Mouse (Mus musculus) MEL (cell line): ENCODE results near the gene Jmjd7. TPM values are rescaled to one million over a fixed set of nuclear protein-coding genes. Genes with fewer than 3 reads are reported as not detected.

ENCODE experiments used
- DNase-seq: peaks from one replicate; pipeline ENCODE4 v3.0.0; 2011; ENCODE audit warnings: low read depth, low spot score
- H3K27ac ChIP-seq: 2 replicates; pipeline ENCODE4 v1.5.1; 2012; ENCODE audit warnings: low read depth, mild to moderate bottlenecking, control low read depth, low read length, moderate library complexity; ENCODE audit not compliant: control insufficient read depth
- H3K27me3 ChIP-seq, 2 experiments: fragments of 150-350 bp in 1 of 2; sonication (generic) in 1 of 2; 2 replicates each; pipeline ENCODE4 v1.6.1; 2012; ENCODE audit warnings: low read length in 2 of 2, mild to moderate bottlenecking in 2 of 2, improper control_type of control experiment in 1 of 2, moderate library complexity in 1 of 2; ENCODE audit not compliant: insufficient read depth in 2 of 2, control insufficient read depth in 1 of 2
- H3K36me3 ChIP-seq, 2 experiments: 2 replicates each; pipeline ENCODE4 v1.6.1; 2012 to 2014; ENCODE audit warnings: low read length in 2 of 2, improper control_type of control experiment in 1 of 2, inconsistent platforms in 1 of 2, mild to moderate bottlenecking in 1 of 2; ENCODE audit not compliant: insufficient read depth in 2 of 2, control insufficient read depth in 1 of 2
- H3K4me1 ChIP-seq, 2 experiments: fragments of 150-350 bp in 1 of 2; sonication (generic) in 1 of 2; 2 replicates each; pipeline ENCODE4 v1.6.1; 2012; ENCODE audit warnings: low read length in 2 of 2, improper control_type of control experiment in 1 of 2, mild to moderate bottlenecking in 1 of 2; ENCODE audit not compliant: insufficient read depth in 2 of 2, control insufficient read depth in 1 of 2
- H3K4me3 ChIP-seq, 2 experiments: fragments of 150-350 bp in 1 of 2; sonication (generic) in 1 of 2; 2 replicates each; pipeline ENCODE4 v1.5.1; 2012; ENCODE audit warnings: low read depth in 2 of 2, low read length in 2 of 2, mild to moderate bottlenecking in 2 of 2, moderate library complexity in 2 of 2, control low read depth in 1 of 2, improper control_type of control experiment in 1 of 2; ENCODE audit not compliant: control insufficient read depth in 1 of 2, insufficient read depth in 1 of 2
- H3K79me2 ChIP-seq: 2 replicates; pipeline ENCODE4 v1.6.1; 2012; ENCODE audit warnings: mild to moderate bottlenecking, low read length, moderate library complexity; ENCODE audit not compliant: control insufficient read depth, poor library complexity, insufficient read depth
- H3K9ac ChIP-seq: 2 replicates; pipeline ENCODE4 v1.6.1; 2012; ENCODE audit warnings: low read depth, mild to moderate bottlenecking, control low read depth, low read length, moderate library complexity; ENCODE audit not compliant: control insufficient read depth, poor library complexity, severe bottlenecking
- H3K9me3 ChIP-seq: fragments of 150-350 bp; sonication (generic); replicated peaks from 2 replicates; pipeline ENCODE4 v1.6.1; 2012; ENCODE audit warnings: mild to moderate bottlenecking, low read length, improper control_type of control experiment, moderate library complexity; ENCODE audit not compliant: insufficient read depth
- BHLHE40 ChIP-seq: IDR thresholded peaks from 2 replicates; pipeline ENCODE4 v1.6.1; 2012; ENCODE audit warnings: low read depth, mild to moderate bottlenecking, inconsistent platforms, low read length, improper control_type of control experiment, borderline replicate concordance
- CHD1 ChIP-seq: IDR thresholded peaks from 2 replicates; pipeline ENCODE4 v1.6.1; 2012; ENCODE audit warnings: low read depth, mild to moderate bottlenecking, inconsistent platforms, low read length, improper control_type of control experiment
- CHD2 ChIP-seq: IDR thresholded peaks from 2 replicates; pipeline ENCODE4 v1.6.1; 2011; ENCODE audit warnings: low read length, improper control_type of control experiment
- CTCF ChIP-seq, 3 experiments: IDR thresholded peaks in 2 of 3; conservative IDR thresholded peaks in 1 of 3; 2 replicates each; pipeline ENCODE4 v1.5.1; 2011 to 2012; ENCODE audit warnings: low read length in 3 of 3, low read depth in 2 of 3, mild to moderate bottlenecking in 2 of 3, improper control_type of control experiment in 1 of 3, inconsistent platforms in 1 of 3, mixed read lengths in 1 of 3, moderate library complexity in 1 of 3; ENCODE audit not compliant: control insufficient read depth in 1 of 3, insufficient read depth in 1 of 3, poor library complexity in 1 of 3, severe bottlenecking in 1 of 3
- E2F4 ChIP-seq: IDR thresholded peaks from 2 replicates; pipeline ENCODE4 v1.6.1; 2011; ENCODE audit warnings: low read depth, low read length, improper control_type of control experiment, borderline replicate concordance
- EP300 ChIP-seq, 2 experiments: IDR thresholded peaks; 2 replicates each; pipeline ENCODE4 v1.6.1; 2011; ENCODE audit warnings: improper control_type of control experiment in 2 of 2, low read length in 2 of 2, low read depth in 1 of 2, mild to moderate bottlenecking in 1 of 2
- ETS1 ChIP-seq: IDR thresholded peaks from 2 replicates; pipeline ENCODE4 v1.6.1; 2012; ENCODE audit warnings: low read depth, mild to moderate bottlenecking, inconsistent platforms, low read length, improper control_type of control experiment, moderate library complexity
- GATA1 ChIP-seq: IDR thresholded peaks from 2 replicates; pipeline ENCODE4 v1.6.1; 2011; ENCODE audit warnings: low read depth, low read length, improper control_type of control experiment
- JUND ChIP-seq: IDR thresholded peaks from 2 replicates; pipeline ENCODE4 v1.6.1; 2011; ENCODE audit warnings: low read depth, mild to moderate bottlenecking, improper control_type of control experiment, low read length
- MAX ChIP-seq: IDR thresholded peaks from 2 replicates; pipeline ENCODE4 v1.6.1; 2011; ENCODE audit warnings: low read length, improper control_type of control experiment
- MEF2A ChIP-seq: IDR thresholded peaks from 2 replicates; pipeline ENCODE4 v1.6.1; 2014; ENCODE audit warnings: low read depth, mild to moderate bottlenecking, inconsistent platforms, low read length, improper control_type of control experiment; ENCODE audit not compliant: poor library complexity, insufficient replicate concordance, severe bottlenecking; ENCODE audit errors: extremely low read depth
- MYB ChIP-seq: IDR thresholded peaks from 2 replicates; pipeline ENCODE4 v1.6.1; 2011; ENCODE audit warnings: mild to moderate bottlenecking, low read depth, low read length, improper control_type of control experiment
- NELFE ChIP-seq: IDR thresholded peaks from 2 replicates; pipeline ENCODE4 v1.6.1; 2011; ENCODE audit warnings: low read depth, low read length, improper control_type of control experiment
- NRF1 ChIP-seq: IDR thresholded peaks from 2 replicates; pipeline ENCODE4 v1.6.1; 2014; ENCODE audit warnings: low read depth, mild to moderate bottlenecking, inconsistent platforms, low read length, improper control_type of control experiment, moderate library complexity; ENCODE audit not compliant: poor library complexity, insufficient read depth, severe bottlenecking
- POLR2A ChIP-seq, 2 experiments: IDR thresholded peaks; 2 replicates each; pipeline ENCODE4 v1.6.1; 2011 to 2012; ENCODE audit warnings: low read length in 2 of 2, mild to moderate bottlenecking in 2 of 2, control low read depth in 1 of 2, improper control_type of control experiment in 1 of 2, low read depth in 1 of 2, moderate library complexity in 1 of 2; ENCODE audit not compliant: control insufficient read depth in 1 of 2, insufficient read depth in 1 of 2, poor library complexity in 1 of 2
- POLR2AphosphoS2 ChIP-seq: IDR thresholded peaks from 2 replicates; pipeline ENCODE4 v1.6.1; 2011; ENCODE audit warnings: low read length, improper control_type of control experiment
- POLR2AphosphoS5 ChIP-seq: IDR thresholded peaks from 2 replicates; pipeline ENCODE4 v1.6.1; 2012; ENCODE audit warnings: low read depth, borderline replicate concordance, mild to moderate bottlenecking, inconsistent platforms, low read length, moderate library complexity, mixed read lengths
- SIN3A ChIP-seq: IDR thresholded peaks from 2 replicates; pipeline ENCODE4 v1.6.1; 2012; ENCODE audit warnings: low read length, improper control_type of control experiment, inconsistent platforms
- SMC3 ChIP-seq: IDR thresholded peaks from 2 replicates; pipeline ENCODE4 v1.6.1; 2011; ENCODE audit warnings: low read depth, low read length, improper control_type of control experiment
- TAL1 ChIP-seq: IDR thresholded peaks from 2 replicates; pipeline ENCODE4 v1.6.1; 2012; ENCODE audit warnings: mild to moderate bottlenecking, inconsistent platforms, low read length, moderate library complexity, mixed read lengths
- TBP ChIP-seq: IDR thresholded peaks from 2 replicates; pipeline ENCODE4 v1.8.0; 2011; ENCODE audit warnings: low read depth, low read length, improper control_type of control experiment
- TCF12 ChIP-seq: IDR thresholded peaks from 2 replicates; pipeline ENCODE4 v1.6.1; 2014; ENCODE audit warnings: low read depth, mild to moderate bottlenecking, inconsistent platforms, low read length, improper control_type of control experiment, moderate library complexity
- UBTF ChIP-seq: IDR thresholded peaks from 2 replicates; pipeline ENCODE4 v1.6.1; 2012; ENCODE audit warnings: low read depth, mild to moderate bottlenecking, inconsistent platforms, low read length, improper control_type of control experiment, moderate library complexity, borderline replicate concordance; ENCODE audit not compliant: insufficient read depth
- USF1 ChIP-seq: IDR thresholded peaks from 2 replicates; pipeline ENCODE4 v1.6.1; 2014; ENCODE audit warnings: low read depth, mild to moderate bottlenecking, inconsistent platforms, low read length, improper control_type of control experiment, moderate library complexity
- ZC3H11A ChIP-seq: IDR thresholded peaks from 2 replicates; pipeline ENCODE4 v1.6.1; 2012; ENCODE audit warnings: low read depth, mild to moderate bottlenecking, inconsistent platforms, low read length, improper control_type of control experiment
- ZKSCAN1 ChIP-seq: IDR thresholded peaks from 2 replicates; pipeline ENCODE4 v1.6.1; 2012; ENCODE audit warnings: low read depth, mild to moderate bottlenecking, inconsistent platforms, low read length, improper control_type of control experiment, moderate library complexity
- ZMIZ1 ChIP-seq: IDR thresholded peaks from 2 replicates; pipeline ENCODE4 v1.6.1; 2012; ENCODE audit warnings: low read depth, mild to moderate bottlenecking, inconsistent platforms, low read length, improper control_type of control experiment, moderate library complexity
- ZNF384 ChIP-seq: IDR thresholded peaks from 2 replicates; pipeline ENCODE4 v1.6.1; 2012; ENCODE audit warnings: low read depth, mild to moderate bottlenecking, inconsistent platforms, low read length, improper control_type of control experiment
- polyA plus RNA-seq, 2 experiments: library from polyadenylated mRNA; stranded (reverse) in 1 of 2; unstranded in 1 of 2; fragments of >175 nt in 1 of 2; fragments of >200 nt in 1 of 2; gene quantifications; 2 replicates each; pipeline versions ENCODE4 v1.2.1 to v1.2.4; 2012; ENCODE audit warnings: low replicate concordance in 2 of 2, low read depth in 1 of 2; ENCODE audit not compliant: insufficient read length in 2 of 2, insufficient read depth in 1 of 2, missing spikeins in 1 of 2
- total RNA-seq: library from RNA; depleted of rRNA; stranded (reverse); fragments of 300-350 nt; gene quantifications from 2 replicates; pipeline ENCODE4 v1.2.3, GENCODE M21; 2012

The Jmjd7 gene
- total and polyA plus RNA-seq, 3 experiments: 4.2 to 12.0 TPM; not detected in 1

- Histone ChIP-seq H3K79me2 (no peaks in the 10 kb centered on the region), H3K27ac (no peak overlapping the region), H3K4me1 (no peaks in the 10 kb centered on the region), H3K36me3 (no peaks in the 10 kb centered on the region), H3K27me3 (no peaks in the 10 kb centered on the region; a peak in 1 of 4 replicates), H3K9ac (no peak overlapping the region), H3K9me3 (no peaks in the 10 kb centered on the region), H3K4me3 (no peak overlapping the region)
- DNase-seq: peak; percentile 31
- TF ChIP-seq NRF1 (no peak), CTCF (IDR thresholded peaks at IDR 0.05 in 2 of 3, conservative IDR thresholded peaks at IDR 0.05 in 1 of 3; ENCODE audit: control insufficient read depth in 1 of 3, insufficient read depth in 1 of 3, low read depth in 2 of 3, low read length in 3 of 3, poor library complexity in 1 of 3, severe bottlenecking in 1 of 3) (peak; percentile 9 to 49 (median 23); a peak in 3 of 6 replicates), SMC3 (peak; percentile 11; the same call in 1 of the 2 replicates), TCF12 (no peak), BHLHE40 (no peak), UBTF (no peak), POLR2AphosphoS2 (no peak), TBP (no peak), ZKSCAN1 (no peak), EP300 (IDR thresholded peaks at IDR 0.05; ENCODE audit: low read depth in 1 of 2, low read length in 2 of 2) (no peak), ZNF384 (no peak), E2F4 (no peak), ZMIZ1 (no peak), USF1 (no peak), ZC3H11A (no peak), NELFE (no peak), POLR2AphosphoS5 (no peak)
These were observed 37.4 kb downstream of the Jmjd7 start for GRCm38 (mm10) chr2:120064639-120065038.

- no peak overlapping the region for H3K27ac ChIP-seq
- H3K4me1 ChIP-seq: no peaks in the 10 kb centered on the region
- TF ChIP-seq MYB: no peak
- TF ChIP-seq TAL1: no peak
- TF ChIP-seq ETS1: no peak
- no peak for TF ChIP-seq CHD1
- no peak for TF ChIP-seq BHLHE40
- TF ChIP-seq ZC3H11A: no peak
- no peak for TF ChIP-seq JUND
- no peak for TF ChIP-seq CHD2
- no peak for TF ChIP-seq E2F4
- TF ChIP-seq MAX: no peak
- no peak for TF ChIP-seq ZKSCAN1
- TF ChIP-seq CTCF (IDR thresholded peaks at IDR 0.05 in 2 of 3, conservative IDR thresholded peaks at IDR 0.05 in 1 of 3; ENCODE audit: control insufficient read depth in 1 of 3, insufficient read depth in 1 of 3, low read depth in 2 of 3, low read length in 3 of 3, poor library complexity in 1 of 3, severe bottlenecking in 1 of 3): no peak
- TF ChIP-seq SIN3A: no peak
- no peak for TF ChIP-seq SMC3
- TF ChIP-seq GATA1: no peak
- no peak for TF ChIP-seq MEF2A
- TF ChIP-seq POLR2A (IDR thresholded peaks at IDR 0.05; ENCODE audit: control insufficient read depth in 1 of 2, insufficient read depth in 1 of 2, low read depth in 1 of 2, low read length in 2 of 2, poor library complexity in 1 of 2): no peak
- TF ChIP-seq ZMIZ1: no peak
- H3K9ac ChIP-seq: no peak overlapping the region
- H3K27me3 ChIP-seq: no peaks in the 10 kb centered on the region; a peak in 1 of 4 replicates
- H3K9me3 ChIP-seq: no peaks in the 10 kb centered on the region
- DNase-seq: no peak
- no peak overlapping the region for H3K4me3 ChIP-seq
- no peaks in the 10 kb centered on the region for H3K36me3 ChIP-seq
- H3K79me2 ChIP-seq: no peaks in the 10 kb centered on the region
These were observed 38.0 kb downstream of the Jmjd7 start for GRCm38 (mm10) chr2:120065243-120065642.
